Mouse (Mus musculus) MEL (cell line): Measurements from ENCODE around the gene Wdr31. TPM values are rescaled to one million over a fixed set of nuclear protein-coding genes. Genes with fewer than 3 reads are reported as not detected.

Experiments
- DNase-seq: peaks from one replicate; pipeline ENCODE4 v3.0.0; 2011; ENCODE audit warnings: low read depth, low spot score
- H3K27ac ChIP-seq: 2 replicates; pipeline ENCODE4 v1.5.1; 2012; ENCODE audit warnings: low read depth, mild to moderate bottlenecking, control low read depth, low read length, moderate library complexity; ENCODE audit not compliant: control insufficient read depth
- H3K27me3 ChIP-seq, 2 experiments: fragments of 150-350 bp in 1 of 2; sonication (generic) in 1 of 2; 2 replicates each; pipeline ENCODE4 v1.6.1; 2012; ENCODE audit warnings: low read length in 2 of 2, mild to moderate bottlenecking in 2 of 2, improper control_type of control experiment in 1 of 2, moderate library complexity in 1 of 2; ENCODE audit not compliant: insufficient read depth in 2 of 2, control insufficient read depth in 1 of 2
- H3K36me3 ChIP-seq, 2 experiments: 2 replicates each; pipeline ENCODE4 v1.6.1; 2012 to 2014; ENCODE audit warnings: low read length in 2 of 2, improper control_type of control experiment in 1 of 2, inconsistent platforms in 1 of 2, mild to moderate bottlenecking in 1 of 2; ENCODE audit not compliant: insufficient read depth in 2 of 2, control insufficient read depth in 1 of 2
- H3K4me1 ChIP-seq, 2 experiments: fragments of 150-350 bp in 1 of 2; sonication (generic) in 1 of 2; 2 replicates each; pipeline ENCODE4 v1.6.1; 2012; ENCODE audit warnings: low read length in 2 of 2, improper control_type of control experiment in 1 of 2, mild to moderate bottlenecking in 1 of 2; ENCODE audit not compliant: insufficient read depth in 2 of 2, control insufficient read depth in 1 of 2
- H3K4me3 ChIP-seq, 2 experiments: fragments of 150-350 bp in 1 of 2; sonication (generic) in 1 of 2; 2 replicates each; pipeline ENCODE4 v1.5.1; 2012; ENCODE audit warnings: low read depth in 2 of 2, low read length in 2 of 2, mild to moderate bottlenecking in 2 of 2, moderate library complexity in 2 of 2, control low read depth in 1 of 2, improper control_type of control experiment in 1 of 2; ENCODE audit not compliant: control insufficient read depth in 1 of 2, insufficient read depth in 1 of 2
- H3K79me2 ChIP-seq: 2 replicates; pipeline ENCODE4 v1.6.1; 2012; ENCODE audit warnings: mild to moderate bottlenecking, low read length, moderate library complexity; ENCODE audit not compliant: control insufficient read depth, poor library complexity, insufficient read depth
- H3K9ac ChIP-seq: 2 replicates; pipeline ENCODE4 v1.6.1; 2012; ENCODE audit warnings: low read depth, mild to moderate bottlenecking, control low read depth, low read length, moderate library complexity; ENCODE audit not compliant: control insufficient read depth, poor library complexity, severe bottlenecking
- H3K9me3 ChIP-seq: fragments of 150-350 bp; sonication (generic); replicated peaks from 2 replicates; pipeline ENCODE4 v1.6.1; 2012; ENCODE audit warnings: mild to moderate bottlenecking, low read length, improper control_type of control experiment, moderate library complexity; ENCODE audit not compliant: insufficient read depth
- BHLHE40 ChIP-seq: IDR thresholded peaks from 2 replicates; pipeline ENCODE4 v1.6.1; 2012; ENCODE audit warnings: low read depth, mild to moderate bottlenecking, inconsistent platforms, low read length, improper control_type of control experiment, borderline replicate concordance
- CHD1 ChIP-seq: IDR thresholded peaks from 2 replicates; pipeline ENCODE4 v1.6.1; 2012; ENCODE audit warnings: low read depth, mild to moderate bottlenecking, inconsistent platforms, low read length, improper control_type of control experiment
- CHD2 ChIP-seq: IDR thresholded peaks from 2 replicates; pipeline ENCODE4 v1.6.1; 2011; ENCODE audit warnings: low read length, improper control_type of control experiment
- ETS1 ChIP-seq: IDR thresholded peaks from 2 replicates; pipeline ENCODE4 v1.6.1; 2012; ENCODE audit warnings: low read depth, mild to moderate bottlenecking, inconsistent platforms, low read length, improper control_type of control experiment, moderate library complexity
- MAX ChIP-seq: IDR thresholded peaks from 2 replicates; pipeline ENCODE4 v1.6.1; 2011; ENCODE audit warnings: low read length, improper control_type of control experiment
- MAZ ChIP-seq: IDR thresholded peaks from 2 replicates; pipeline ENCODE4 v1.6.1; 2012; ENCODE audit warnings: low read depth, mild to moderate bottlenecking, inconsistent platforms, low read length, improper control_type of control experiment
- POLR2A ChIP-seq, 2 experiments: IDR thresholded peaks; 2 replicates each; pipeline ENCODE4 v1.6.1; 2011 to 2012; ENCODE audit warnings: low read length in 2 of 2, mild to moderate bottlenecking in 2 of 2, control low read depth in 1 of 2, improper control_type of control experiment in 1 of 2, low read depth in 1 of 2, moderate library complexity in 1 of 2; ENCODE audit not compliant: control insufficient read depth in 1 of 2, insufficient read depth in 1 of 2, poor library complexity in 1 of 2
- RCOR1 ChIP-seq: IDR thresholded peaks from 2 replicates; pipeline ENCODE4 v1.6.1; 2012; ENCODE audit warnings: low read depth, mild to moderate bottlenecking, inconsistent platforms, low read length, improper control_type of control experiment
- SIN3A ChIP-seq: IDR thresholded peaks from 2 replicates; pipeline ENCODE4 v1.6.1; 2012; ENCODE audit warnings: low read length, improper control_type of control experiment, inconsistent platforms
- TBP ChIP-seq: IDR thresholded peaks from 2 replicates; pipeline ENCODE4 v1.8.0; 2011; ENCODE audit warnings: low read depth, low read length, improper control_type of control experiment
- USF1 ChIP-seq: IDR thresholded peaks from 2 replicates; pipeline ENCODE4 v1.6.1; 2014; ENCODE audit warnings: low read depth, mild to moderate bottlenecking, inconsistent platforms, low read length, improper control_type of control experiment, moderate library complexity
- USF2 ChIP-seq, 2 experiments: IDR thresholded peaks; 2 replicates each; pipeline ENCODE4 v1.6.1; 2011 to 2012; ENCODE audit warnings: improper control_type of control experiment in 2 of 2, low read length in 2 of 2, borderline replicate concordance in 1 of 2, inconsistent platforms in 1 of 2, low read depth in 1 of 2, mild to moderate bottlenecking in 1 of 2; ENCODE audit not compliant: insufficient read depth in 1 of 2
- ZC3H11A ChIP-seq: IDR thresholded peaks from 2 replicates; pipeline ENCODE4 v1.6.1; 2012; ENCODE audit warnings: low read depth, mild to moderate bottlenecking, inconsistent platforms, low read length, improper control_type of control experiment
- polyA plus RNA-seq, 2 experiments: library from polyadenylated mRNA; stranded (reverse) in 1 of 2; unstranded in 1 of 2; fragments of >175 nt in 1 of 2; fragments of >200 nt in 1 of 2; gene quantifications; 2 replicates each; pipeline versions ENCODE4 v1.2.1 to v1.2.4; 2012; ENCODE audit warnings: low replicate concordance in 2 of 2, low read depth in 1 of 2; ENCODE audit not compliant: insufficient read length in 2 of 2, insufficient read depth in 1 of 2, missing spikeins in 1 of 2
- total RNA-seq: library from RNA; depleted of rRNA; stranded (reverse); fragments of 300-350 nt; gene quantifications from 2 replicates; pipeline ENCODE4 v1.2.3, GENCODE M21; 2012

Wdr31 gene
- total and polyA plus RNA-seq, 3 experiments = 0.91 to 1.9 TPM; not detected in 1

DNA sequence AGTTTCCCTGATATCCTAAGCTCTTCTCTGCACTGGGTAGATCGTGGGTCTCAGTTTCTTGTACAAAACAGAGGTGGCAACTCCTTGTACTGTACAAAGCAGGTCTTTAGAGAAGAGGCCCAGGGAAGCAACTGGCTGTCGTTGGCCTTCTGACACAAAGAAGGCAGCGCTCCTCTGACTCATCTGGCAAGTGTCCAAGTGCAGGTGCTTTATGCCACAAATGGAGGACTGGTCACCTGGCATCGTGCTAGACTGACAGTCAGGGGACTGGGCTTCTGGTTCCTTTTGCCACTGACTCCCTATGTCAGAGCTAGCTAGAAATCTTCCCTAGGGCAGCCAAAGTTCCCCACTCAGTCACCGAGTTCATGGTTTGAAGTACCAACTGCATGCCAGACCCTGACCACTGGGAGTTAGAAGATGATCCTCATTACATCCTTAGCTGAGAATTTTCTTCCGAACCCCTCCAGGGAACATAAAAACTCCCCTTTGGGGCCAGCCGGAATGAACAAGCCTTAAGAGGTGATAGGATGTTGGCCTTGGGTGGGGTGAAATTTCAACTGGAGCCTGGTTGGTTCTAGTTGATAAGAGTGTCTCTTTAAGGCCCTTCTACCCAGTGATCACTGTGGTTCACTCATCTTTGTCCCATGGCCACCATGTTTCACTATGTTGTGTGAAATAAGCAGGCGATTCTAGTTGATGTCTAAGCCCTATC is 14.9 kb upstream of the Wdr31 start:
- Histone ChIP-seq H3K9ac (no peak overlapping the region), H3K36me3 (peaks cover 0 to 6% of the 10 kb centered on the region in 2 experiments; a peak in 2 of 4 replicates)

DNA sequence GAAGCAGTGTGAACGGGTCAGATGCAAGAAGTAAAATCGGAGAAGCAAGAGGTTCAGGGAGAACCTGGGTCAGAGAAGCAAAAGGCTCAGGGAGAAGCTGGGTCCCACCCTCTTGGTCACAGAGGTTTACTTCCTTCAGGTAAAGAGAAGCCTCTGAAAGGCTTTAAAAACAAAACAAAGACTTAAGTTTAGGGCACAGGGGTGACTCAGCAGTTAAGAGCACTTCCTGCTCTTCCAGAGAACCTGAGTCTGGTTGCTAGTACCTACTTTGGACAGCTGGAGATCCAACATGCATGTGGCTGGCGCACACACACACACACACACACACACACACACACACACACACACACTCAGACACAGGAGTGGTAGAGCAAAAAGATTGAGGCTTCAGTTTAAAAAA is 14.2 kb upstream of the Wdr31 start:
- no peak overlapping the region for H3K4me3 ChIP-seq

More for the DNA sequence above, 14.9 kb upstream of the Wdr31 start:
- peak; percentile 40 for DNase-seq
- Histone ChIP-seq H3K79me2 (no peaks in the 10 kb centered on the region), H3K4me3 (no peak overlapping the region), H3K27ac (peak overlapping the region; percentile 30; the same call in 1 of the 2 replicates), H3K4me1 (peaks cover 0 to 12% of the 10 kb centered on the region in 2 experiments; a peak in 2 of 4 replicates)
- TF ChIP-seq RCOR1 (no peak), CHD1 (no peak), MAZ (no peak), USF2 (IDR thresholded peaks at IDR 0.05; ENCODE audit: borderline replicate concordance in 1 of 2, insufficient read depth in 1 of 2, low read depth in 1 of 2, low read length in 2 of 2) (no peak), BHLHE40 (no peak), POLR2A (IDR thresholded peaks at IDR 0.05; ENCODE audit: control insufficient read depth in 1 of 2, insufficient read depth in 1 of 2, low read depth in 1 of 2, low read length in 2 of 2, poor library complexity in 1 of 2) (no peak), MAX (no peak)
- TF ChIP-seq, all 39 proteins: peak for 0
- Histone ChIP-seq H3K27me3 (no peaks in the 10 kb centered on the region; a peak in 1 of 4 replicates), H3K9me3 (no peaks in the 10 kb centered on the region)

GRCm38 (mm10) chr4:62480709-62481605 is 10.3 kb upstream of the Wdr31 start:
- peak; percentile 21 for DNase-seq
- no peak overlapping the region for H3K9ac ChIP-seq
- H3K4me3 ChIP-seq = no peak overlapping the region
- no peaks in the 10 kb centered on the region for H3K9me3 ChIP-seq
- peaks cover 1 to 12% of the 10 kb centered on the region in 2 experiments; a peak in 3 of 4 replicates for H3K4me1 ChIP-seq
- TF ChIP-seq SIN3A (no peak), ETS1 (no peak), CHD2 (no peak)
- TF ChIP-seq, all 39 proteins: peak for 0
- H3K27ac ChIP-seq = no peak overlapping the region
- H3K79me2 ChIP-seq = no peaks in the 10 kb centered on the region
- H3K36me3 ChIP-seq = peaks cover 0 to 8% of the 10 kb centered on the region in 2 experiments; a peak in 2 of 4 replicates
- H3K27me3 ChIP-seq = no peaks in the 10 kb centered on the region

More for the DNA sequence above, 14.2 kb upstream of the Wdr31 start:
- no peak for TF ChIP-seq USF2 (IDR thresholded peaks at IDR 0.05; ENCODE audit: borderline replicate concordance in 1 of 2, insufficient read depth in 1 of 2, low read depth in 1 of 2, low read length in 2 of 2)
- no peak for TF ChIP-seq ZC3H11A
- TF ChIP-seq TBP = no peak
- no peak for TF ChIP-seq SIN3A
- no peak for TF ChIP-seq USF1
- TF ChIP-seq MAX = no peak
- Histone ChIP-seq H3K4me1 (peaks cover 0 to 12% of the 10 kb centered on the region in 2 experiments; a peak in 2 of 4 replicates), H3K79me2 (no peaks in the 10 kb centered on the region), H3K9me3 (no peaks in the 10 kb centered on the region), H3K36me3 (peaks cover 0 to 6% of the 10 kb centered on the region in 2 experiments; a peak in 2 of 4 replicates), H3K27me3 (no peaks in the 10 kb centered on the region), H3K27ac (peak overlapping the region; percentile 30; the same call in 1 of the 2 replicates), H3K9ac (no peak overlapping the region)
- DNase-seq = peak; percentile 60
